Mouse (Mus musculus): Measurements from ENCODE around the gene Pxmp4. TPM values are rescaled to one million over a fixed set of nuclear protein-coding genes. Genes with fewer than 3 reads are reported as not detected.

The Pxmp4 gene
- polyA plus RNA-seq, 1 experiment from 2014 or later: 16.0 TPM

- 79% methylated on average over 5 of the region's 5 CpGs for WGBS
- Histone ChIP-seq H3K36me3 (peaks cover 14% of the 10 kb centered on the region), H3K9ac (replicated peaks) (no peak overlapping the region), H3K4me1 (replicated peaks) (peaks cover 13% of the 10 kb centered on the region), H3K27me3 (no peaks in the 10 kb centered on the region), H3K4me3 (replicated peaks) (no peak overlapping the region), H3K4me2 (no peak overlapping the region), H3K9me3 (no peaks in the 10 kb centered on the region), H3K27ac (no peak overlapping the region)
- ATAC-seq (ENCODE audit: insufficient number of reproducible peaks, insufficient read depth, low FRiP score, low TSS enrichment, low read depth): no peak
Measured at GRCm38 (mm10) chr2:154586405-154586804, 17.1 kb downstream of the Pxmp4 start.

DNA sequence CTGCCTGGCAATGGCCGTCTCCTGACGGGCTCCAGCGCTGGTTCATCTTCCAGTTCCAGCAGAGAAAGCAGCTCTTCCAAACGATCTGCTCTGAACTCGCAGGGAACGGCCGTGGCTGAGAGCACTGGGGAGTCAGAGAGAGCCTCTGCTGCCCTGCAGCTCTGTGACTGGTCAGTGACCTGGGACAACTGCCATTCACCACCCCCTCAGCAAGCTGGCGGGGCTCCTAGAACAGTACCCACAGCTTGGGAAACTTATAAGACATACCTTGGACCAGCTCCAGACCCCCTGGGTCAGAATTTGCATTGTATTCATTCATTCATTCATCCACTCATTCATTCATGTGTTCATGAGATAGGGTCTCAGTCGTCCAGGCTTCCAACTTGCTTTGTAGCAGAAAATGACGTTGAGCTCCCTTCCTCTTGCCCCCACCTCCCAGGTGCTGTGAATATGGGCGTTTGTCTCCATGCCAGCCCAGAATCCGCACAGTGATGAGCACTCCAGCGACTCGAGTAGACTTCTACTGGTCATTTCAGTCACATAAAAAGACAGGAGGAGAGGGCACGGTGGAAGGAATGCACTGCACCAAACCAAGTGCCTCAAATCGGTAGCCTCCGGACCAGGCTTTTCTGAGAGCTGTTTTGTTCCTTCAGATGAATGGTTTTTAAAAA is 18.4 kb downstream of the Pxmp4 start:
- no peak for ATAC-seq (ENCODE audit: insufficient number of reproducible peaks, insufficient read depth, low FRiP score, low TSS enrichment, low read depth)
- 62% methylated on average over 17 of the region's 17 CpGs for WGBS
- no peak overlapping the region for H3K27ac ChIP-seq

GRCm38 (mm10) chr2:154583906-154584872 is 19.3 kb downstream of the Pxmp4 start:
- Histone ChIP-seq H3K4me1 (replicated peaks) (peaks cover 13% of the 10 kb centered on the region), H3K36me3 (peaks cover 14% of the 10 kb centered on the region), H3K9ac (replicated peaks) (no peak overlapping the region), H3K9me3 (no peaks in the 10 kb centered on the region), H3K27me3 (no peaks in the 10 kb centered on the region), H3K4me2 (no peak overlapping the region), H3K27ac (no peak overlapping the region), H3K4me3 (replicated peaks) (no peak overlapping the region)
- 64% methylated on average over 15 of the region's 15 CpGs for WGBS
- ATAC-seq (ENCODE audit: insufficient number of reproducible peaks, insufficient read depth, low FRiP score, low TSS enrichment, low read depth): no peak

More for the DNA sequence above, 18.4 kb downstream of the Pxmp4 start:
- Histone ChIP-seq H3K27me3 (no peaks in the 10 kb centered on the region), H3K4me3 (replicated peaks) (no peak overlapping the region), H3K9ac (replicated peaks) (no peak overlapping the region), H3K4me2 (no peak overlapping the region), H3K4me1 (replicated peaks) (peaks cover 13% of the 10 kb centered on the region), H3K36me3 (peaks cover 14% of the 10 kb centered on the region), H3K9me3 (no peaks in the 10 kb centered on the region)

GRCm38 (mm10) chr2:154581421-154581820 is 22.1 kb downstream of the Pxmp4 start:
- Histone ChIP-seq H3K9ac (replicated peaks) (no peak overlapping the region), H3K9me3 (no peaks in the 10 kb centered on the region), H3K36me3 (peaks cover under 1% of the 10 kb centered on the region; the same call in 1 of the 2 replicates), H3K27me3 (no peaks in the 10 kb centered on the region), H3K4me1 (replicated peaks) (peaks cover 21% of the 10 kb centered on the region), H3K4me3 (replicated peaks) (no peak overlapping the region), H3K4me2 (no peak overlapping the region), H3K27ac (no peak overlapping the region)
- 90% methylated on average over 1 of the region's 1 CpGs for WGBS
- ATAC-seq (ENCODE audit: insufficient number of reproducible peaks, insufficient read depth, low FRiP score, low TSS enrichment, low read depth): no peak

- H3K4me3 ChIP-seq (replicated peaks): no peak overlapping the region
- ATAC-seq (ENCODE audit: insufficient number of reproducible peaks, insufficient read depth, low FRiP score, low TSS enrichment, low read depth): no peak
- H3K36me3 ChIP-seq: no peaks in the 10 kb centered on the region
- H3K9ac ChIP-seq (replicated peaks): no peak overlapping the region
- no peaks in the 10 kb centered on the region for H3K9me3 ChIP-seq
- no peak overlapping the region for H3K27ac ChIP-seq
- WGBS: 84% methylated on average over 8 of the region's 8 CpGs
- H3K4me2 ChIP-seq: no peak overlapping the region
- H3K27me3 ChIP-seq: no peaks in the 10 kb centered on the region
- peaks cover 16% of the 10 kb centered on the region for H3K4me1 ChIP-seq (replicated peaks)
Measured at GRCm38 (mm10) chr2:154580586-154580985, 22.9 kb downstream of the Pxmp4 start.

- no peak overlapping the region for H3K4me2 ChIP-seq
- H3K27ac ChIP-seq: no peak overlapping the region
- no peak for ATAC-seq (ENCODE audit: insufficient number of reproducible peaks, insufficient read depth, low FRiP score, low TSS enrichment, low read depth)
- H3K4me3 ChIP-seq (replicated peaks): no peak overlapping the region
- peak overlapping the region; percentile 18; the same call in 1 of the 2 replicates for H3K9ac ChIP-seq (replicated peaks)
- no peaks in the 10 kb centered on the region for H3K27me3 ChIP-seq
- no peaks in the 10 kb centered on the region for H3K9me3 ChIP-seq
- H3K4me1 ChIP-seq (replicated peaks): peaks cover 8% of the 10 kb centered on the region
- H3K36me3 ChIP-seq: no peaks in the 10 kb centered on the region
- WGBS: 85% methylated on average over 6 of the region's 6 CpGs
Measured at GRCm38 (mm10) chr2:154577744-154578067, 25.8 kb downstream of the Pxmp4 start.

DNA sequence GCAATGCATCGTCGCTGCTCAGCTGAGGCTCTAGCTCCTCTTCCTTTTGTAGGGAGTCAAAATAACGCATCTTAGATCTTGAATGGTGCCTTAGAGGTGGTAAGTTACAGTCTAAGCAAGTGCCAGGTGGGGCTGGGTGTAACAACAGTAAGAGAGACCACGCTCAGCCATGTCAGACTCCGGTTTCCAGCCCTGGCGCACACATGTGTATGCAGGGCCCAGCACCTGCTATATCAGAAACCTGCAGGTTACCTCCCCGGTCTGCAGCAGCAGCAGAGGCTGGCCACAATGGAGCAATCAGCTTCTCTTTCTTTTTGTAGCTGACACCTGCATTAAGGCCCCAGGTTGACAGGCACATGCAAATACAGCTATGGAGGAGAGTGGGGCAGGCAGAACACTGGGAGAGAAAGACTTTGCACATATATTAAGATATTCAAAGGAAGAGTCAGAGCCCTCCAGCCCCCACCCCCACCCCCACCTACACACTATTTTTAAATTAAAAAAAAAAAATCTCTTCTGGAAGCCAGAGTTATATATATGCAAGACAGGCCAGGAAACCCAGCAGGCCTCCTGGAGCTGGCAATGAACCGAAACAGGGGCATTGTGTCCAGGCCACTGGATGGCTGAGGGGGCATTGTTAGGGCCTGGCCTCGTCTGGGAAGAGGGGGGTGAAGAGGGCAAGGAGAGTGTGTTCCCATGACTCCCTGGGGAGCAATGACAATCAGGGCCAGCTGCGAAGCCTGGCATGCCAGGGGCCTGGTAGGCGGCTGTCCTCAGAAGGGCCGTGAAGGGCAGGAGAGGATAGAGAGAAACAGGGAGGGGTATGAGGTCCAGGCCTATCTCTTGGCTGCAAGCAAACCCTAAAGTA is 26.4 kb downstream of the Pxmp4 start:
- no peaks in the 10 kb centered on the region for H3K27me3 ChIP-seq
- ATAC-seq (ENCODE audit: insufficient number of reproducible peaks, insufficient read depth, low FRiP score, low TSS enrichment, low read depth): no peak
- H3K4me1 ChIP-seq (replicated peaks): peaks cover 13% of the 10 kb centered on the region
- no peaks in the 10 kb centered on the region for H3K9me3 ChIP-seq
- peak overlapping the region; percentile 18; the same call in 1 of the 2 replicates for H3K9ac ChIP-seq (replicated peaks)
- H3K4me2 ChIP-seq: no peak overlapping the region
- no peaks in the 10 kb centered on the region for H3K36me3 ChIP-seq
- no peak overlapping the region for H3K27ac ChIP-seq
- no peak overlapping the region for H3K4me3 ChIP-seq (replicated peaks)
- 50% methylated on average over 12 of the region's 12 CpGs for WGBS

DNA sequence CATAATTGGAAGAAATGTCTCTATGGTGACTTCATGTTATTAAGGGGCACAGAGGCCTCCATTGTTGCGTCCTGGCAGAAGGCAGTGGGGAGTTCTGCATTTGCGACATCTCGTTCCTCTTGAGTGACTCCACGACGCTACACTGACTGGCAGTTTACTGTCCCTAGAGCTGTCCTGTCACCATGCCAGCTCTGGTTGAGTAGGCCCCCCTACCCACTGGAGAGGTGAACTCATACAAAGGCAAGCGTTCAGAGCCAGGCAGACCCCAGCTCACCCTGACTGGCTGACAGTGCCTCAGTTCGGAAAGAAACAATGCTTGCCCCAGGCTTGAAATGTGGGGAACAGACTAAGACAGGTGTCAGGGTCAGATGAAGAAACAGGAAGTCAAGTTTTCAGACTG is 29.2 kb downstream of the Pxmp4 start:
- Histone ChIP-seq H3K4me1 (replicated peaks) (peaks cover 26% of the 10 kb centered on the region), H3K9ac (replicated peaks) (no peak overlapping the region), H3K36me3 (no peaks in the 10 kb centered on the region), H3K4me3 (replicated peaks) (no peak overlapping the region), H3K9me3 (no peaks in the 10 kb centered on the region), H3K27me3 (no peaks in the 10 kb centered on the region), H3K27ac (no peak overlapping the region), H3K4me2 (no peak overlapping the region)
- no peak for ATAC-seq (ENCODE audit: insufficient number of reproducible peaks, insufficient read depth, low FRiP score, low TSS enrichment, low read depth)
- 82% methylated on average over 7 of the region's 7 CpGs for WGBS

DNA sequence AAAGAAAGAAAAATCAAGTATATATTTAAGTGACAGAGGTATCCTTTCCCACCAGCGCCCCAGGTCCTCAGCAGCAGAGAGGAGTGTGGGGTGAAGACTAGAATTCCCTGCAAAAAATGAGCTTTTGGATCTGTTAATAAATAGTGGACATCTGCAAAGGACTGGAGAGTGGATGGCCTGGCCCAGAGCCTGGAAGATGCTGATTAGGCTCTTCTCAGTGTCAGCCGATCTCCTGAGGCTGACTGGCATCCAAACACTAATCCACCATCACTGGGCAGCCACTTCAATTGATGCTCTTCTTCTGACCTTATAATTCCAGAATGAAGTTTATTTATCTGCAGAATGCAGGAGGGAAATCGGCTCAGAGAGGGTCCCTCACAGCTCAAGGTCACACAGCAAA is 30.5 kb downstream of the Pxmp4 start:
- Histone ChIP-seq H3K4me1 (replicated peaks) (peaks cover 37% of the 10 kb centered on the region), H3K36me3 (no peaks in the 10 kb centered on the region), H3K27me3 (no peaks in the 10 kb centered on the region), H3K9me3 (no peaks in the 10 kb centered on the region), H3K4me2 (no peak overlapping the region), H3K9ac (replicated peaks) (no peak overlapping the region), H3K27ac (no peak overlapping the region), H3K4me3 (replicated peaks) (no peak overlapping the region)
- 85% methylated on average over 3 of the region's 3 CpGs for WGBS
- ATAC-seq (ENCODE audit: insufficient number of reproducible peaks, insufficient read depth, low FRiP score, low TSS enrichment, low read depth): no peak

DNA sequence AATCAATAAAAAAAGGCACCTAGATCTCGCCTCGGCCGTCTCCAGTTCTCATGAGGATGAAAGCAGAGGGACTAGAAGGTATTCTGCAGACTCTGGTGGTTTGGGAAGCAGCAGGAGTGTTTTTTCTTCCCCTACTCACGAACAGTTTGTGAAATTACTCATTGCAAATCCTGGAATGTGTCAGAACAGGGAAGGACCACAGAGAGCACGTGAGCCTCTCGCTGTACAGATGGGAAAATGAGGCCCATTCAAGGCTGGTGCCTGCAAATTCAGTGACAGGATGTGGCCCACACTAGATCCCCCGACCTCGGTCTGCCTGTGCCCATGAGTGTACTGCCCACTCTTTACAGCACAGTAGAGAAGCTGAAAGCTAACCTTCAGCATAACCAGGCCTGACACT is 31.5 kb downstream of the Pxmp4 start:
- Histone ChIP-seq H3K4me1 (replicated peaks) (peaks cover 40% of the 10 kb centered on the region), H3K9ac (replicated peaks) (no peak overlapping the region), H3K4me2 (no peak overlapping the region), H3K4me3 (replicated peaks) (no peak overlapping the region), H3K9me3 (no peaks in the 10 kb centered on the region), H3K27ac (peak overlapping the region; percentile 32), H3K36me3 (no peaks in the 10 kb centered on the region), H3K27me3 (no peaks in the 10 kb centered on the region)
- ATAC-seq (ENCODE audit: insufficient number of reproducible peaks, insufficient read depth, low FRiP score, low TSS enrichment, low read depth): no peak
- 74% methylated on average over 8 of the region's 8 CpGs for WGBS

- H3K4me2 ChIP-seq: no peak overlapping the region
- H3K4me1 ChIP-seq (replicated peaks): peaks cover 46% of the 10 kb centered on the region
- H3K27me3 ChIP-seq: no peaks in the 10 kb centered on the region
- ATAC-seq (ENCODE audit: insufficient number of reproducible peaks, insufficient read depth, low FRiP score, low TSS enrichment, low read depth): no peak
- H3K4me3 ChIP-seq (replicated peaks): no peak overlapping the region
- H3K9me3 ChIP-seq: no peaks in the 10 kb centered on the region
- H3K27ac ChIP-seq: no peak overlapping the region
- H3K9ac ChIP-seq (replicated peaks): no peak overlapping the region
- WGBS: 86% methylated on average over 4 of the region's 4 CpGs
- no peaks in the 10 kb centered on the region for H3K36me3 ChIP-seq
Measured at GRCm38 (mm10) chr2:154571266-154571665, 32.2 kb downstream of the Pxmp4 start.
